Mouse (Mus musculus): Measurements from ENCODE around the gene Syt9.

DNA sequence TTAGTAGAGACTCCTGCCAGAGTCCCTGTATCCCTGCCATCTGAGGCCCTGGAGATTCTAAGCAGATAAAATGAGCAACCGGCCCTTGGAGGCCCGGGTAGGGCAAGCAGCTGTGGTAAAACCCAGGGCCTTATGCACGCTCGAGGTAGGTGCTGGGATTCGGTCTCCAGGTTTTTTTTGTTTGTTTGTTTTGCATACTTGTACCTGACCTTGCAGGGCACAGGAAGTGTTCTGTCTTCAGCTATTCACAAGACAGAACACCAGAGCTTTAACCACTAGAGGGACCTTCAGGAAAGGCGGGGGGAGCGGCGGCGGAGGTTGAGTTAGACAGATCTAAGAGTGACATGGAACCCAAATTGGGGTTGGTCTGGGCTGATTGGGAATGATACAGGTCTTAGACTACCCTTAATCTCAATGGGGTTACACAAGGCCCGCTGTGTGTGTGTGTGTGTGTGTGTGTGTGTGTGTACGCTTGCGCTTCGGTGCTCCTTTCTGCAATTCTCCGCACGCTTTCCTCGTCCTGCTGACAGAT lies 223.9 kb downstream of the Syt9 start:
- no peak for TF ChIP-seq POLR2A (IDR thresholded peaks at IDR 0.05; ENCODE audit: insufficient read depth, low read depth, low read length)
- peak; percentile 71 for TF ChIP-seq CTCF (IDR thresholded peaks at IDR 0.05)

All from heart, adult 2 months (tissue).